Mouse (Mus musculus) right cerebral cortex, adult 2 months (tissue): ENCODE measurements at regions not wholly inside any gene's neighbourhood (a gene's known extent, or its start where the extent isn't known, plus 50 kb on each side); places are given as distances from the start of the nearest gene placed in this dataset.

Experiments
- DNase-seq, 2 experiments: peaks; one replicate each; pipeline ENCODE4 v3.0.0; 2021 to 2022; ENCODE audit warnings: low spot score in 2 of 2

DNA sequence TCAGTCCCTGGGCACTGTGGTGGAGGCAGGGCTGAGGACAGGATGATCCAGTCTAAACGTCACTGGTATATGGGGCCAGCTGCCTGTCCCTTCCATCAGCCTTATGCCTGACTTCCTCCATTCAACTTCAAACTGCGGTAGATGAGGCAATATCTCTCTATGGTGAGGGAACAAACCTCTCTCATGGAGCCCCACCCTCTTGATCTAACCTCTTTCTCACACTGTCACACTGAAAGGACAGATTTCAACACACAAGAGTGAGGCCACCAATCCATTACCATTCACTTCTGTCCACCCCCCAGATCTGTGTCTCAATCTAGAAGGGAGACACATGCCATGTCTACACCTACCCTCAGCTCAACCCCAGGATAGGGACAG, 92.5 kb upstream of the Smad3 start:
- DNase-seq = no peak

DNA sequence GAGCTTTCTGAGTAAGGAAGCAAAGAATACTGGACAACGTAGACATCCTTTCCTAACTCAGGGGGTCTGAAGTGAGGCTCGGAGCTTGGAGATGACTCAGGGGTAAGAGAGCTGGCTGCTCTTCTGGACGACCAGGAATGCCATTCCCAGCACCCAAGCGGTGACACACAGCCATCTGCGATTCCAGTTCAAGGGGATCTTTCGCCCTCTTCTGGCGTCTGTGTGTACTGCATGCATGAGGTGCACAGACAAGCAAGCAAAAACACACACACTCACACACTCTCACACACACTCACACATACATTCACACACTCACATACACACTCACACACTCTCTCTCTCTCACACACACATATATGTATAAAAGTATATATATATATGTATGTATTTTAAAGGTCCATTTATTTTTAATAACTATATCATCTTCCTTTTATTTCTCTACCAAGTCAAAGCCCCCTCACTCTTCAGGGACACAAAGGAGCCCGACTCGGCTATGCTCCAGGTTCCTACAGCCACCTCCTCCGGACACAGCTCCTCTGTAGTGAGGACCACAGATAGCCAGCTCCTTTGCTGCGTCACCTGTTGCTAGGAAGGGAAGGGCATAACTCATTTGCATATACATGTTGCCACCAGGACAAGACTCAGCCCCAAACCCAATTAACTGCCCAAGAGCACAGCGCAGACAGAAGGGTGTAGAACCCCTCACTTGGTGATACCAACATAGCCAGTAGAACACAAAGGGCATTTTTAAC, 91.9 kb upstream of the Smad3 start:
- no peak for DNase-seq

DNA sequence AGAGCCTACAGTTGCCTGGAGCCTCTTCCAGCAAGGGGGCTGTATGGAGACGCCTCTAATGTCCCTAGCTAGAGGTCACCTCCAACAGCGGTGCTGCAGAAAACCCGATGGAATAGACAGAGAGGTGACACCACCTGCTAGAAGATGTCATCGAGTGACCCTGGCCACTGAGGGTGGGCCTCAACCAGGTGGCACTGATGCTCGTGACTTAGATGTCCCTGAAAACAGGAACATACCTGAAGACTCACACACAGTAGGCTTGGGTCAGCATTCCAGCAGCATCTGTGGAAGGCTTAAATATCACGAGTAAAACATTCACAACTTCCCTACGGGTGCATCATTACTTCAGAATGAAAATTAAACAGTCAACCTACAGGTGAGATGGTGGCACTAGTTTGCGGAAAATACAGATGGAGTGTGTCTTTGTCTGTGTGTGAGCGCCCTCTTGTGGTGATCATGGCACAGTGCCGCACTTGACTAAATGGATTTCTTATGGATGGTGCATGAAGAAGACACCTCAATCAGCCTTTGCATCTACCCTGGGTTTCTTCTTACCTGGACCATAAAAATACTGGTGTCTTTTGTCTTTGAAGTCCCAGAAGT, 86.2 kb upstream of the Smad3 start:
- DNase-seq = peak; percentile 85 to 88

DNA sequence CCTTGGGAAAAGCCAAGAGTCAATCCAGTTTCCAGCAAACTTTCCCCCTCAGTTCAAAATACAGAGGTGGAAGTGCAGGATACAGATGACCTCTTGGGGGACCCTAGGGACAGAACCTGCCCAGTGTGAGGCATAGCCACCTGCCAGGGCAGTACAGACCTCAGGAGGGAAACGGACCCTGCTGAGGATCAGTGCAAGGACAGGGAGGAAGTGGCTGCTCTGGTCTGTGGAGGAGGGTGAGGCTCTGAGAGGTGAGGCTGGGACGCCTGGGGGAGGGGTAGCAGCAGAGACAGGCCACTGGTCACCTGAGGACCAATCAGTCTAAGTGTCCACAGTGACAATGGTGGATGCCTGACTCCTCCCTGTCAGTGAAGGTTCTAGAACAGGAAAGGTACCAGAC, 85.6 kb upstream of the Smad3 start:
- no peak for DNase-seq

DNA sequence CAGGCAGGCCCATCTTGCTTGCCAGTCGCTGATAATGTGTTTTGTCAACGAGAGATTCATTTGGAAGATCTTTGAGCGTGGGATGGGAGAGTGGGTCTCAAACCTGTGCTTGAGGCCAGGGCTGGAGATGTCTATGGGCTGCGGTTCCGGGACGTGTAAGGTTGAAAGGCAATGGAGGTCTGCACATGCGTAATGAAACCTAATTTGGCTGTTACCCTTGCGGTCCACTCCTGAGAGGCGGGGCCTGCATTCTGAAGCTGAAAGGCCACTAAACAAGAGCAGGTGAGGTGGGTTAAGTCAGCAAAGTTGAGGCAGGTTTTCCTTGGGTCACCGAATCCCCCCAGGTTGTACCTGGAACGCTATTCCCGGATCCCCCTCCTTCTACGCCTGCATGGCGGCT, 83.3 kb upstream of the Smad3 start:
- DNase-seq = no peak

DNA sequence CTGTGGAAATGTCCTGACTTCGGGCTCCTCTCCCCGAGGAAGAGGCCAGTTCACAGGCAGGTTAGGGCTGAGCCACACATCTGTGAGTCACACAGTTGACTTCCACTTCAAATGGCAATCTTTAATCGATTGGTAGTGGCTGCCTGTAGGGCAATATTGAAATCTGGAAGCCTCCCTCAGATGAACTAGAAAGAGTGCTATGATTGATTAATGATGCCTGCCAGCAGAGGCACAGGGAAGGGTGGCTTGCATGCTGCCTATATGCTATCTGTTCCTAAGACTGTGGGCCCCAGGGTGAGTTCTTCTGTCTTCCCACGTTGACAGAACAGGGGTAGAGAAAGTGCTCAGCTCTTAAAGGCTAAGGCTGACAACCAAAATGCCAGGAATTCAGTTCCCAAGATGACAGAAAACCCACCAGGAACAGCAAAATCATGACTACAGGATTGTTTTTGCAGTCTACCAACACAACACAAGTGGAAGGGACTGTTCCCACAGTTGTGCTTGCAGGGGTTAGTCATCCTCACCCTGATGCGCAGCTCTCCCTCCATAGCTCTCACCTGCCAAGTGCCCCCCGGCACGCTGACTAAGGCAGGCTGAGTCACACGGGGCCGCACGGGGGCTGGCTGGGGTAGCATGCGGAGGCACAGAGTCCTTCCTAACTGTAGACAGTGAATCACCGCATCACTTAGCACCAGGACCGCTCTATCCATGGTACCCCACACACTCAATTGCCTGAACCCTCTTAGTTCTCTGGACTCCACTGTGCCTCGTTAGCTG, 81.4 kb upstream of the Smad3 start:
- peak; percentile 47 to 75 for DNase-seq

DNA sequence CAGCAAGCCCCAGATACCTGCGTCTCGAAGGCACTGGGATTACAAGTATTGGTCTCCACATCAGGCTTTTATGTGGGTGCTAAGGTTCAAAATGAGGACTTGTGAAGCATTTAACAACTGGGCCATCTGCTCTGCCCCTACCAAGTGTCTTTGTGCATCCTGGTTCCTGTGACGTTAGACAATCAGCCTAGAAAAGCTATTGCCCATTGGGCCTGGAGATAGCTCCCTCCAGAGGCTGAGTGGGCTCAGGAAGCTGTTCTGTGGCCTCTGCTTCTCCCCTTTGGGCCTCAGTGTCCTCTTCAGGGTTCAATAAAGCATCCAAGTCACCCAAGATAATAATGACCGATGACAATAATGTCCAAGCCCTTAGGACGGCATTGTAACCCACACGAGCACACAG, 79.8 kb upstream of the Smad3 start:
- DNase-seq = peak; percentile 29 to 34

DNA sequence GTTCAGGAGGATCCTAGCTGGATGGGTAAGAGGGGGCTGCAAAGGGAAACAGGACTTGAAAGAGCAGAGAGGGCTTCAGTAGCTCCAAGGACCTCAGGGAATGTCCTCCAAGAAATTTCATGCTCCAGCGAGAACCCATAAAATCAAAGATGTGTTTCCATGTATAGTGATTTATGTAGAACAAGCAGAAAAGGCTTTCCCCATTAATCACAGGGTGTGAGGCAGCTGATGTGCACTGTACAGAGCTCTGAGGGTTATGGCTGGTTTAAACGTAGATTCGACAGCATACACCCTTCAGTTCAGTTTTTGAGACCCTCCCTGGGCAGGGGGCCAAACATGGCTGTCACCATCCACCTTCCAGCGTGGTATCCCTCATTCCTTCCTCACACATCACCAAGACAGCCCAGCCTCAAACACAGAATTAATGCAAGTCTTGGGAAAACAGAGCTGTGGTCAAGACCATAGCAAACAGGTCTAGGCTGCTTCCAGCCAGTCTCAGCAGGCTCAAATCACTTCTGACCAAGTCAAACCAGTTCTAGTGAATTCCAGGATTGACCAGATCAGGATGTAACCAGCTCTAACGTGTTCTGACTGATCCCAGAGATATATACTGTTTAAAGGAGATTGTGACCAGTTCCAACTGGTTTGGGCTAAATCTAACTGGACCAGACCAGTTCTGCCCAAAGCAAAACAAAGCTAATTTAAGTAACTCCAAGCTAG, 78.9 kb upstream of the Smad3 start:
- DNase-seq = no peak

DNA sequence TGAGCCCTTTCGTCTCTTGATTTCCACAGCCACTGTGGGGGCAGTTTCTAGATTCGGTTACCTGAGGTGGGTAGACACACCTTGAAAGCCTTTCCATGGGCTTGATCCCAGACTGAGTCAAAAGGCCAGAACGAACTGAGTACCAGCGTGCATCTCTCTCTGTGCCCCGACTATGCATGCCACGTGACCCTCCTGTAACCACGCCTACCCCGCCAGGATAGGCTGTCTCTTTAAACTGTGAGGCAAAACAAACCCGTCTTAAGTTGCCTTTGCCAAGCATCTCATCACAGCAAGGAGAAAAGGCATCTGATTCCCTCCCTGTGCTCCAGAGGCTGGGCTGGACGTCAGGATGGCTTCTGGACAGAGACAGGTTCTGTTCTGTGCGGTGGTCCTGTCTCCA, 78.2 kb upstream of the Smad3 start:
- DNase-seq = no peak

DNA sequence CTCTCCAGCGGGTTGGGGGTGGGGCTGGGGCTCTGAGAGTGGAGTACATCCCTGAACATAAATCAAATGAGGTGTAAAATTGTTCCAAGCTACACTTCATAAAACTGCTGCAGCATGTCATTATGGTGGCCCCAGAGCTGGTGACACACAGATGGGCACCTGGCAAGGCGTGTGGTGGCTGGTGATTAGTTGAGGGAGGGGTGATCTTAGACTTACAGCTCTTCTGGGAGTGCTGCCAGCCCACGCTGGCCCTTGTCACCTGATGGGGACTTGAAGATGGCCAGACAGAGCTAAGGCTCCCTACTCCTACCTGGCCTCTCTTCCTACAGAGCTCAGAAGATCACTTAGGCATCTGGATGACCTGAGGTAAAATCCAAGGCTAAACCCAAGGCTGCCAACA, 76.6 kb upstream of the Smad3 start:
- DNase-seq = no peak

DNA sequence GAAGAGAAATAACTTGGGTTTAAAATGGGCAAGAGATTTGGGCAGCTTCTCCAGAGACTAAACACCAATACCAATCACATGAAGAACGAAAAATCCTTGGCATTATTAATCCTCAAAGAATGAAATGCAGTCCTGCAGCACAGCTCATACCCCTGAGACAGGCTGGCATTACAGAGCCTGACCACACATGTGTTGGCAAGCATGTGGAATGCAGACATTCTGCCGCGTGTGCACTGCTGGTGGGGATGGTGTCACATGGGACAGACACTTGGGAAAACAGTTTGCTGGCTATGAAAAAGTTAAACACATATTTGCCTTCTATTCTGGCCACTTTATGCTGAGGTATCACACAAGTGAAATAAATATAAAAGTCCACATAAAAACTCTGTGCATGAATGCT, 60.4 kb upstream of the Smad3 start:
- DNase-seq = no peak

DNA sequence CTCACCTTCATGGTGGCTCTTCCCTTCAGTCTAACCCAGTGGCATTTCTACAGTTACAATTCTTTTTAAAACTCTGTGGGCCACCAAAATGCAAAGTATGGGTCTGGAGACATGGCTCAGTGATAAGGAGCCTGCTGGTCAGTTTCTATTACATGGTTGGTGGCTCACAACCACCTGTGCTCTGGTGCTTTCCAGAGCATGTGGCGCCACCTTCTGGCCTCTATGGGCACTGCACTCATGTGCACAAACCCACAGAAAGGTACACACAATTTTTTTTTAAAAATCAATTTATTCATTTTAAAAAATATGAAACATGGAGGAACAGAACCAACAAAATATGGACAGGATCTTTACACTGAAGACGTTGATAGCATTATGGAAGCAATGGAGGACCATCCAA, 58.7 kb upstream of the Smad3 start:
- no peak for DNase-seq

DNA sequence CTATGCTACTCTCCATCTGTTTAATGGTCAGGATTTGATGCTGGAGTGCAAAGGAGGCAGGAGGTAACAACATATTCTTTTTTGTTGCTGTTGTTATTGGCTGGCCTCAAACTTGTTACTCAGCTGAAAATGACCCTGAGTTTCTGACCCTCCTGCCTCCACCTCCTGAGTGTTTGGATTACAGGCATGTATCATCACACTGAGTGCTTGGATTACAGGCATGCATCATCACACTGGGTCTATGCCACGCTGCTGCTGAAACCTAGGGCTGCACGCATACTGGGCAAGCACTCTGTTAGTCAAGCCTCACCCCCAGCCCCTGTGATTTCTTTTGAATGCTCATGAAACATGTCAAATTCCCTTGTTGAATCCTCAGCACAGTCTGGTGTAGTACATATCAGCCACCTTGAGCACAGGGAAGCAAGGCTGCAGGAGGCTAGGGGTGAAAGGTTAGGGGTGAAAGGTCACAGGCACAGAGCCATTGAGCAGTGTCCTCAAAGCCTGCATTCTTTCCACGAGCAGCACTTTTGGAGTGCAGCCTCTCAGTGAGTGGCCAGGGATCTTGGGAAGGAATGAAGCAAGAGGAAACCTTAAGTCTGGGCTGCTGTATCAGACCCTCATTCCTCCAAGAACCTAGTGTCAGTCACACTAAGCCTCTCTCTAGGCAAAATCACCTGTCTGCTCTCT, 52.2 kb upstream of the Smad3 start:
- DNase-seq = no peak
